Mouse (Mus musculus) heart, embryonic 16.5 days (tissue): Measurements from ENCODE around the gene Ddx27. TPM values are rescaled to one million over a fixed set of nuclear protein-coding genes. Genes with fewer than 3 reads are reported as not detected.

Source experiments
- ATAC-seq: fragments of 200-750 bp; cut with Nextera tagmentation; replicated peaks from 2 replicates; pipeline ENCODE4 v1.8.0; 2017; ENCODE audit warnings: moderate number of reproducible peaks; ENCODE audit not compliant: insufficient read depth, low FRiP score; ENCODE audit errors: extremely low read depth
- H3K27ac ChIP-seq: fragments of 300-500 bp; sonication (generic); 2 replicates; pipeline ENCODE4 v1.5.1; 2014; ENCODE audit warnings: mild to moderate bottlenecking, low read length, control low read depth, moderate library complexity
- H3K27me3 ChIP-seq: fragments of 300-500 bp; sonication (generic); 2 replicates; pipeline ENCODE4 v1.6.1; 2014; ENCODE audit warnings: low read length, mixed read lengths; ENCODE audit not compliant: control insufficient read depth, insufficient read depth
- H3K36me3 ChIP-seq: fragments of 300-500 bp; sonication (generic); 2 replicates; pipeline ENCODE4 v1.6.1; 2014; ENCODE audit not compliant: control insufficient read depth, insufficient read depth
- H3K4me1 ChIP-seq: fragments of 300-500 bp; sonication (generic); 2 replicates; pipeline ENCODE4 v1.6.1; 2014; ENCODE audit warnings: low read length, mixed read lengths; ENCODE audit not compliant: control insufficient read depth, insufficient read depth
- H3K4me2 ChIP-seq: fragments of 300-500 bp; sonication (generic); 2 replicates; pipeline ENCODE4 v1.6.1; 2014; ENCODE audit warnings: low read depth, mild to moderate bottlenecking, control low read depth, low read length
- H3K4me3 ChIP-seq: fragments of 300-500 bp; sonication (generic); 2 replicates; pipeline ENCODE4 v1.5.1; 2014; ENCODE audit warnings: mild to moderate bottlenecking, control low read depth, low read length
- H3K9ac ChIP-seq: fragments of 300-500 bp; sonication (generic); 2 replicates; pipeline ENCODE4 v1.6.1; 2014; ENCODE audit warnings: low read length, control low read depth
- H3K9me3 ChIP-seq: fragments of 300-500 bp; sonication (generic); replicated peaks from 2 replicates; pipeline ENCODE4 v1.6.1; 2016; ENCODE audit warnings: low read length; ENCODE audit not compliant: control insufficient read depth
- WGBS: fragments of 180-500 bp; shearing (Covaris S2); extraction: QIAGEN DNeasy Blood & Tissue Kit; methylation state at CpG from one replicate; pipeline ENCODE4 v1.1.7; 2014; 5-methylcytosine and 5-hydroxymethylcytosine counted together
- polyA plus RNA-seq: library from polyadenylated mRNA; unstranded; fragments of >200 nt; fragmentation: Nextera tagmentation; extraction: Ambion mirVana; gene quantifications from 2 replicates; pipeline ENCODE4 v1.2.1, GENCODE M21; 2015

The Ddx27 gene
- polyA plus RNA-seq, 1 experiment from 2014 or later, result 33.0 TPM

DNA sequence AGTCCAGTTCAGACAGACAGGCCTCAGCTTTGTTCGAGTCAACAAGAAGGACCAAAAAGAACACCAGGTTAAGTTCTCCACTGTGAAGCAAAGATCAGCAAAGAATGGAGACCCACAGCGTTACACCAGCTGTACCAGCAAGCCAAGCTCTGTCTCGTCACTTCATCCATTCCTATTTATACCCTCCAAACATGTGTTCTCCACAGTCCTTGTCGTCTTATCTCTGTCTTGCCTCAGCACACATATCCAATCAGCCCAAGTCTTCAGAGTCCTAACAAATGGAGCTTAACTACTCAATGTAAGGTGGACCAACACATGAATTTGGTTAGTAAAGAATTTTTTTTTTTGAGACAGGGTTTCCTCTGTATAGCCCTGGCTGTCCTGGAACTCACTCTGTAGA lies 5.5 kb upstream of the Ddx27 start:
- Histone ChIP-seq H3K36me3 (no peaks in the 10 kb centered on the region), H3K9me3 (no peaks in the 10 kb centered on the region), H3K4me3 (no peak overlapping the region), H3K4me1 (0 out of 2 replicates have a peak, but pooled peaks cover 4% of the 10 kb centered on the region), H3K9ac (no peak overlapping the region; the same call in 1 of the 2 replicates), H3K27ac (no peak overlapping the region), H3K27me3 (no peaks in the 10 kb centered on the region), H3K4me2 (no peak overlapping the region)
- peak; percentile 55 for ATAC-seq
- WGBS, result 45% methylated on average over 4 of the region's 4 CpGs

DNA sequence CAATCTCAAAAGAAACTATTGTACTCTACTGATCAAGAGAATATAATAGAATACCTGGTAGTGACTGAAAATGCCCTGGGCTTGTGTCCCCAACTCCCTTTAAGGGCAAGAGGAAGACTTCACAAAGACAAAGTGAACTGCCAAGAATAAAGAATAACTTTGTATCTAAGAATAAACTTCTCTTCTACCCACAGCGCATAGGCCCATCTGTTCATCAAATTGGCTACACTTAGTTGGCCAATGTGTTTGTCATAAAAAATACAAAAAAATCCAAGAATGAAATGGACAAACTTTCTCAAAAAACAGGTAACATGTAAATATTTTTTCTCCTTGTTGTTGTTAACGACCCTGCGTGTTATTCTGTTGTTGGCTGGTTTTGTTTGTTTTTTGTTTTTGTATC lies 4.4 kb upstream of the Ddx27 start:
- peaks cover 7% of the 10 kb centered on the region; the same call in 1 of the 2 replicates for H3K4me1 ChIP-seq
- no peaks in the 10 kb centered on the region for H3K27me3 ChIP-seq
- no peak overlapping the region for H3K27ac ChIP-seq
- no peaks in the 10 kb centered on the region for H3K9me3 ChIP-seq
- no peaks in the 10 kb centered on the region for H3K36me3 ChIP-seq
- no peak overlapping the region for H3K9ac ChIP-seq
- no peak overlapping the region for H3K4me2 ChIP-seq
- WGBS, result 83% methylated on average over 3 of the region's 3 CpGs
- no peak overlapping the region for H3K4me3 ChIP-seq
- ATAC-seq, result no peak

DNA sequence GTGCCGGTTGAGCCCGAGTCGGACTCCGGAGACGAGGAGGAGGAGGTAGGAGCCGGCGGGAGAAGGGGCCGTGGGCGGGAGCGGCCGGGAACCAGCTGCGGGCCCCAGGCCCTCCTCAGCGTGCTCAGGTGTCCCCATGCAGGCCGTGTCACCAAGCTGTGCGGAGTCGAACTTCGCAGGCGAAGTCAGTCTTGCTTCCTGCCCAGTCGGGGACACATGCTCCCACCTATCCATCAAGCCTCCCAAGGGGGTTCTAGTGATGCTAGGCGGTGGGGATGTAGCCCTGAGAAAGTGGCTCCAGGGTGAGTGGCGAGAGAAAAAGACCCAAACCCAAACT lies 357 bp downstream of the Ddx27 start:
- H3K4me3 ChIP-seq, result peak overlapping the region; percentile 98
- peaks cover 14% of the 10 kb centered on the region for H3K4me1 ChIP-seq
- H3K27ac ChIP-seq, result peak overlapping the region; percentile 30
- peak; percentile 53 for ATAC-seq
- H3K36me3 ChIP-seq, result peaks cover 15% of the 10 kb centered on the region
- peak overlapping the region; percentile 96 for H3K4me2 ChIP-seq
- under 1% methylated on average over 21 of the region's 21 CpGs for WGBS
- no peaks in the 10 kb centered on the region for H3K9me3 ChIP-seq
- H3K27me3 ChIP-seq, result no peaks in the 10 kb centered on the region
- H3K9ac ChIP-seq, result peak overlapping the region; percentile 91

DNA sequence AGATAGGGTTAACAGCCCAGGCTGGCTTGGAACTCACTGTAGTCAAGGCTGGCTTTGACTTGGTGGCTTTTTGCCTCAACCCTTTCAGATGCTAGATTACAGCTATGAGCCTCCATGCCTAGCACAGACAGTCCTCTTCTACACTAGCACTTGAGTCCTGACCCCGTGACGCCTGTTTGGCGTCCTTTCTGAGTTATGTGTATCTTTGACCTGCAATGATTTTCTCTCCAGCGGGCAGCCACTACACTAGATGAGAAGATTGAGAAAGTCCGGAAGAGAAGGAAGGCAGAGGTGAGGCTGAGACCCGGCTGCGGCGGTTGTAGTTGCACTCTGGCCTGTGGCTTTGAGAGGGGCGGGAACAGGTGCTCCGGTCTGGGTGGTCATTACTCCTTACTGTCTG lies 4.4 kb downstream of the Ddx27 start:
- Histone ChIP-seq H3K4me3 (no peak overlapping the region), H3K4me2 (no peak overlapping the region), H3K27ac (no peak overlapping the region), H3K4me1 (peaks cover 14% of the 10 kb centered on the region), H3K27me3 (no peaks in the 10 kb centered on the region), H3K36me3 (peaks cover 37% of the 10 kb centered on the region), H3K9ac (no peak overlapping the region), H3K9me3 (no peaks in the 10 kb centered on the region)
- no peak for ATAC-seq
- 90% methylated on average over 10 of the region's 10 CpGs for WGBS

DNA sequence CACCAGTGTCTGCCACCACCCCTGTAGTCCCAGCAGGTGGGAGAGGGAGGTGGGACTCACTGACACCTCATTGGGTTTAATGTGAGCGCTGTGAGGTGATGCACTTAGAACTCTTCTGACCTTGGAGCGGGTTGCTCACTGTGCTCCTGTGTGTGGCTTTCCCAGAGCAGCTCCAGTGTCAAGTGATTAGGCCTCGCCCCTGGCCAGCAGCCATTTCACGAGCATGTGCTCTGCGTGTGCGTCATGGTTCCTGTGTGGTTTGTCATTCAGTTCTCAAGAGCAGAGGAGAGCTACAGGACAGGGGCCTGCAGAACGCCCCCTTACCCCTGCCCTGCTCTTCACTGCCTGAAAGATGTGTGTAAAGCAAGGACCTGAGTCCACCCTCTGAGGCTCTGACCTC lies 13.6 kb downstream of the Ddx27 start:
- Histone ChIP-seq H3K27me3 (no peaks in the 10 kb centered on the region), H3K36me3 (peaks cover 67% of the 10 kb centered on the region), H3K4me2 (no peak overlapping the region), H3K4me1 (no peaks in the 10 kb centered on the region), H3K4me3 (no peak overlapping the region), H3K27ac (no peak overlapping the region), H3K9me3 (no peaks in the 10 kb centered on the region), H3K9ac (no peak overlapping the region)
- ATAC-seq, result no peak
- WGBS, result 90% methylated on average over 7 of the region's 7 CpGs

DNA sequence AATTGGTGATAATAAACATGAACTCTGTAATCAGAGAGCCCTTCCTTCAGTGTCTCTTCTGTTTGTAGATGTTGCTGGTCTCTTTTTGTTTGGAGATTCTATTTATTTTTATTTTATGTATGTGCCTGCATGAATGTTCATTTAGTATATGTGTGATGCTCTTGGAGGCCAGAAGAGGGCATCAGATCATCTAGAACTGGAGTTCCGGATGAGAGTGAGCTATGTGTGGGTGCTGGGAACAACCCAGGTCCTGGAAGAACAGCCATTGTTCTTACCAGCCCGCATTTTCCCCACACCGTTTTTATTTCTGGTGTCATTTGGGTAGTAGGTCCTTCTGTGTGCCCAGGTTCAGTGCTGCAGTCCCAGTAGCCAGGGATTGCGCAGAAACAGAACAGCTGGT lies 15.5 kb downstream of the Ddx27 start:
- Histone ChIP-seq H3K27ac (no peak overlapping the region), H3K4me1 (no peaks in the 10 kb centered on the region), H3K9ac (no peak overlapping the region), H3K9me3 (no peaks in the 10 kb centered on the region), H3K4me3 (no peak overlapping the region), H3K27me3 (no peaks in the 10 kb centered on the region), H3K36me3 (peaks cover 74% of the 10 kb centered on the region), H3K4me2 (no peak overlapping the region)
- ATAC-seq, result no peak
- whole genome bisulfite sequencing, result 94% methylated on average over 4 of the region's 4 CpGs

DNA sequence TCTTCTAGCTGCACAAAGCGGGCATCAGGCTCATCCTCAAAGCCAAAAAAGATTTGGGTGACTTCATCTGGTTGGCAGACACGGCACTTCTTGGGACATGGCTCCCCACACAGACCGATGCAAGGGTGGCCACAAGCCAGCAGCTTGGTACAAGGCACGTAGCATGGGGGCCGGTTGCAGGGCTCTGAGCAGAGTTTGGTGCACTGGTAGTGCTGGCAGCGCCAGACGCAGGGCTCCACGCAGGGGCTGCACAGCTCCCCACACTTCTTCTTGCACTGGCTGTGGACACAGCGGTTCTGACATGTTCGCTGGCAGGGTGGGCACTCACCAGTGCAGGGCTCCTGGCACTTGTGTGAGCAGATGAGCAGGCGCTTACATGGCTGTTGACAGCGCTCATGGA lies 22.7 kb downstream of the Ddx27 start:
- Histone ChIP-seq H3K27me3 (no peaks in the 10 kb centered on the region), H3K36me3 (peaks cover 82% of the 10 kb centered on the region), H3K4me2 (no peak overlapping the region), H3K9me3 (no peaks in the 10 kb centered on the region), H3K4me1 (no peaks in the 10 kb centered on the region), H3K9ac (no peak overlapping the region), H3K27ac (no peak overlapping the region), H3K4me3 (no peak overlapping the region)
- ATAC-seq, result no peak
- 91% methylated on average over 12 of the region's 12 CpGs for WGBS

DNA sequence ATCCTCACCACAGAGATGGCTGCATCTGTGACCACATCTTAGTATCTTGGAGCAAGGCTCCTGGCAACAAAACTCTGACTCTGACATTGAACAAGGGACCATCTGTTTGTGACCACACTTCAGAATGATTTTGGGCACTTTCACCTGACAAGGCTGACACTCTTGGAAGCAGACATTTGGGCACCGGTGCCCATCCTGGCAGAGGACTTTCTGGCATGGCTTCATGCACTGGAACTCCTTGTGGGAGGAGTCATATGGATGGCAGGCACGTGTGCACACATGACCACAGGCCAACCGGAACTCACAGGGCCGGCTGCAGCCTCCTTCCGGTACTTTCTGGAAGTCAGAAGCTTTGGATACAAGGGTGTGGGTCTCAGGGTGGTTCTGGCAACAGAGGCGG lies 23.3 kb downstream of the Ddx27 start:
- Histone ChIP-seq H3K9ac (no peak overlapping the region), H3K27me3 (no peaks in the 10 kb centered on the region), H3K27ac (no peak overlapping the region), H3K36me3 (peaks cover 85% of the 10 kb centered on the region), H3K4me1 (peaks cover 2% of the 10 kb centered on the region; the same call in 1 of the 2 replicates), H3K9me3 (no peaks in the 10 kb centered on the region), H3K4me2 (no peak overlapping the region), H3K4me3 (no peak overlapping the region)
- ATAC-seq, result no peak
- 86% methylated on average over 6 of the region's 6 CpGs for WGBS

DNA sequence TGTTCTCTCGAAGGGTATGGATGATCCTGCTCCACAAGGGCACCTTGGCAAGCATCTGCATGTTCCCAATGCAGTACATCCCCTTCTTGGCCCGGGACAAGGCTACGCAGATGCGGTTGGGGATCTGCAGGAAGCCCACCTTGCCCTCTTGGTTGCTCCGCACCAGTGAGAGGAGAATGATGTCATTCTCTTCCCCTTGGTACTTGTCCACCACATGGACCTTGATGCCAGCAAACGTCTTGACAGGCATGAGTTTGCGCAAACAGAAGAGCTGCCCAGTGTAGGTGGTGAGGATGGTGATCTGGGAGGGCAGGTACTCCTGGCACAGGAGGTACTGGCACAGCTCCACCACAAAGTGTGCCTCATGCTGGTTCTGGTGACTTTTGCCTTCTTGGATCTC lies 23.7 kb downstream of the Ddx27 start:
- H3K27me3 ChIP-seq, result no peaks in the 10 kb centered on the region
- H3K36me3 ChIP-seq, result peaks cover 82% of the 10 kb centered on the region
- no peak for ATAC-seq
- no peak overlapping the region for H3K9ac ChIP-seq
- no peaks in the 10 kb centered on the region for H3K9me3 ChIP-seq
- 92% methylated on average over 7 of the region's 7 CpGs for WGBS
- H3K4me1 ChIP-seq, result peaks cover 4% of the 10 kb centered on the region; the same call in 1 of the 2 replicates
- H3K4me3 ChIP-seq, result no peak overlapping the region
- H3K27ac ChIP-seq, result no peak overlapping the region
- H3K4me2 ChIP-seq, result no peak overlapping the region

DNA sequence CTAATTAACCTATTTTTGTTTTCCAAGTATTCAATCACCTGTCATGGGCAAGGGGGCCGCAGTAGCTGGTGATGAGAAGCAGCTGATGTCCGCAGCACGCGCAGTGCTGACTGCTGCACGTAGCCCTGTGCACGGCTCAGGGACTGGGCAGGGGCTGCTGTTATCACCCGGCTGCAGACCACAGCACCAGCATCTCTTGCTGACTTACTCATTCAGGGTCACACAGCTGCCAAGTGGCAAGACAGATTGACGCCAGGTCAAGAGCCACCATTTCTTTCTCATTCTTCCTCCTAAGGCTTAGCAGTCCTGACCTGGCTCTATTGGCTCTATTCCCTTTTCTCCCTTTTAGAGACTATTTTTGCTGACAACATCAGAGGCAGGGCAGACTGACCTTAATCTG lies 24.4 kb downstream of the Ddx27 start:
- no peak for ATAC-seq
- Histone ChIP-seq H3K36me3 (peaks cover 79% of the 10 kb centered on the region), H3K4me3 (no peak overlapping the region), H3K9me3 (no peaks in the 10 kb centered on the region), H3K27ac (no peak overlapping the region), H3K4me1 (peaks cover 4% of the 10 kb centered on the region; the same call in 1 of the 2 replicates), H3K4me2 (no peak overlapping the region), H3K9ac (no peak overlapping the region), H3K27me3 (no peaks in the 10 kb centered on the region)
- 74% methylated on average over 8 of the region's 8 CpGs for WGBS
